In the genomic region with DNA sequence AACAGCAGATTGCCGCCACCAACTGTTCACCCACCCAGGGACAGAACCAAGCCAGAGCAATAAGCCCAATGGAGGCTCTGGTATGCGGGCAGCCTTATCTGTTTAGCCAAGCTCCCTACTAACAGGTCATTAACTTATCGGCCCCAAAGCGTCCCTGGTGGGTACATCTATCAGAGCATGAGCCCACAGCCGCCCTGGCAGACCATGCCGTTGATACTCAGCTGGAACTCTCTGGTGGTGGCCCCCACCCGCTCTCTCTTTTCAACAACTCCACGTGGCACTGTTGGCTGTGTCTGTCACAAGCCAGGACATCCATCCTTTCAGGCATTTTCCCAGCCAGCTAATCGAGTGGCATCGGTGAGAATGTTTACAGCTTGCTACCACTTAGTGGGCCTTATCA, we compare ENCODE assay signal across 15 mouse cellular contexts.
"Had no signal": no experiment of that assay in that cellular context is flagged by ENCODE, and none has a peak within 500 bp of the region (broad histone marks: within the 10 kb centered on the region; RNA-seq: fewer than 3 reads in every experiment).

No protein-coding gene starts in this region.

- H3K4me1 ChIP-seq: limb, embryonic 12.5 days; liver, embryonic 13.5 days; lung, embryonic 15.5 days; midbrain, embryonic 13.5 days; stomach, embryonic 15.5 days had no signal

- ATAC-seq: liver, postnatal 0 days; midbrain, embryonic 13.5 days had no signal

- H3K9me3 ChIP-seq: liver, embryonic 13.5 days; lung, embryonic 15.5 days; midbrain, embryonic 13.5 days; stomach, embryonic 15.5 days had no signal

- H3K36me3 ChIP-seq: limb, embryonic 12.5 days; liver, embryonic 13.5 days; lung, embryonic 15.5 days; midbrain, embryonic 13.5 days; stomach, embryonic 15.5 days had no signal

- H3K9ac ChIP-seq: limb, embryonic 12.5 days; liver, embryonic 13.5 days; liver, postnatal 0 days; lung, embryonic 15.5 days; midbrain, embryonic 13.5 days; stomach, embryonic 15.5 days had no signal

- H3K4me3 ChIP-seq: layer of hippocampus, adult 2 months; limb, embryonic 12.5 days; liver, embryonic 13.5 days; lung, embryonic 15.5 days; midbrain, embryonic 13.5 days; stomach, embryonic 15.5 days had no signal

- H3K27ac ChIP-seq: layer of hippocampus, adult 2 months; limb, embryonic 12.5 days; liver, embryonic 13.5 days; lung, embryonic 15.5 days; macrophage; midbrain, embryonic 13.5 days; stomach, embryonic 15.5 days had no signal

- DNase-seq: kidney, postnatal 10 days; kidney, postnatal 4 days; liver; liver, embryonic 13.5 days; liver, postnatal 0 days; lung, postnatal 14 days; right cerebral cortex, postnatal 14 days; thymus, adult 2 months; thymus, postnatal 25 days had no signal

- H3K27me3 ChIP-seq: lung, embryonic 15.5 days; midbrain, embryonic 13.5 days; stomach, embryonic 15.5 days had no signal

- H3K4me2 ChIP-seq: limb, embryonic 12.5 days; liver, embryonic 13.5 days; lung, embryonic 15.5 days; midbrain, embryonic 13.5 days; stomach, embryonic 15.5 days had no signal
